Mouse (Mus musculus) ES-Bruce4 (cell line): ENCODE data around the gene Aqp9.

ENCODE experiments used
- CTCF ChIP-seq: IDR thresholded peaks from one replicate; pipeline ENCODE4 v1.8.1; 2011; ENCODE audit warnings: low read depth, low read length
- POLR2A ChIP-seq: IDR thresholded peaks from one replicate; pipeline ENCODE4 v1.8.1; 2011; ENCODE audit warnings: low read length; ENCODE audit not compliant: insufficient read depth

GRCm38 (mm10) chr9:71063551-71063950 is 104.9 kb downstream of the Aqp9 start:
- TF ChIP-seq CTCF (no peak), POLR2A (no peak)
